Mouse (Mus musculus): ENCODE results near the gene Ammecr1. TPM values are rescaled to one million over a fixed set of nuclear protein-coding genes. Genes with fewer than 3 reads are reported as not detected.

Ammecr1 gene
- polyA plus RNA-seq, 1 experiment = 0.68 TPM

GRCm38 (mm10) chrX:142838841-142839240, 127.7 kb downstream of the Ammecr1 start:
- 85% methylated on average over 2 of the region's 2 CpGs for WGBS

DNA sequence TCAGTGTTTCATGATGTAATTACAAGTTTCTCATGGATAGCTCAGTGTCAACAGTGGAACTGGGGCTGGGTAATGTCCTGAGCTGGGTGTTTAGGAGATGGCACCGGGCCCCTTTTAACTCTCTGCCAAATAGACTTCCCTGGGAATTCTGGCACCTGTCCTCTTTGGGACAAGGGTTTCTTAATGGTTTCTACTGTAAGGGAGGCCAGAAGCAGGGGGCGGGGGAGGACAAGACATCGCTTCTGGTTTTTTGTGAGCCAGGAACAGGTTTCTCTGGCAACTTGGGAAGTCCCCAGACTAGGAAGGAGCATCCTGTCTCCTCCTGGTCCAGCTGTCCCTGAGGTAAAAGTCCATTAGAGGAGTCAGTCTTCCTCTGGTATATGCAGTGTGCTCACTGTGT, 129.2 kb downstream of the Ammecr1 start:
- 81% methylated on average over 3 of the region's 3 CpGs for WGBS
- Histone ChIP-seq H3K36me3 (ENCODE audit: control insufficient read depth, insufficient read depth, low read length) (peaks cover 6% of the 10 kb centered on the region), H3K27me3 (ENCODE audit: control insufficient read depth, insufficient read depth, low read length) (no peaks in the 10 kb centered on the region), H3K27ac (ENCODE audit: insufficient read depth, low read depth, low read length) (no peak overlapping the region), H3K4me1 (ENCODE audit: control insufficient read depth, insufficient read depth, insufficient read length, low read length) (no peaks in the 10 kb centered on the region), H3K4me3 (ENCODE audit: low read depth, low read length) (no peak overlapping the region)
- TF ChIP-seq POLR2A (IDR thresholded peaks at IDR 0.05; ENCODE audit: low read depth, low read length) (no peak), CTCF (IDR thresholded peaks at IDR 0.05; ENCODE audit: extremely low read depth, insufficient read length, insufficient replicate concordance, low read depth, low read length) (no peak)

More at GRCm38 (mm10) chrX:142838841-142839240, 127.7 kb downstream of the Ammecr1 start:
- Histone ChIP-seq H3K4me1 (ENCODE audit: control insufficient read depth, insufficient read depth, insufficient read length, low read length) (no peaks in the 10 kb centered on the region), H3K27me3 (ENCODE audit: control insufficient read depth, insufficient read depth, low read length) (no peaks in the 10 kb centered on the region), H3K4me3 (ENCODE audit: low read depth, low read length) (no peak overlapping the region), H3K27ac (ENCODE audit: insufficient read depth, low read depth, low read length) (no peak overlapping the region), H3K36me3 (ENCODE audit: control insufficient read depth, insufficient read depth, low read length) (peaks cover 8% of the 10 kb centered on the region)
- no peak for TF ChIP-seq POLR2A (IDR thresholded peaks at IDR 0.05; ENCODE audit: low read depth, low read length)
- TF ChIP-seq CTCF (IDR thresholded peaks at IDR 0.05; ENCODE audit: extremely low read depth, insufficient read length, insufficient replicate concordance, low read depth, low read length) = no peak

DNA sequence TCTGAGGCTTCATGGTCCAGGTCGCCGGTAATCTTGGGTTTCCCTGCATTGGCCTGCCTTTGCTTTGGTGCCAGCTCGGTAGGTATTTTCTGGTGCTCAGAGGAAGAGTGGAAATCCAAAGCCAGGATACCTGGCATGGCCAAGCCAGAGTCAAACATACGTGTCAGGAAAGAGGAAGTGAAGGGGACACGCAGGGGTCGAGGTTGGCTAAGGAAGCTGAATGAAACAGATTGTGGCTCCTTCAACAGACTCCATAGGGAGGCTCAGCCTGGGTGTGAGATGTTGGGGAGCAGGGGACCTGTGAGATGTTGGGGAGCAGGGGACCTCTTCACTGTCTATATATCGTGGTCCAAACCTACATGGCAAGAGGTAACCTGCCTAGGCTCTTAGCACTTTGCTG, 130.1 kb downstream of the Ammecr1 start:
- H3K27me3 ChIP-seq (ENCODE audit: control insufficient read depth, insufficient read depth, low read length) = no peaks in the 10 kb centered on the region
- TF ChIP-seq CTCF (IDR thresholded peaks at IDR 0.05; ENCODE audit: extremely low read depth, insufficient read length, insufficient replicate concordance, low read depth, low read length) = no peak
- TF ChIP-seq POLR2A (IDR thresholded peaks at IDR 0.05; ENCODE audit: low read depth, low read length) = no peak
- no peak overlapping the region for H3K27ac ChIP-seq (ENCODE audit: insufficient read depth, low read depth, low read length)
- peaks cover 6% of the 10 kb centered on the region for H3K36me3 ChIP-seq (ENCODE audit: control insufficient read depth, insufficient read depth, low read length)
- H3K4me1 ChIP-seq (ENCODE audit: control insufficient read depth, insufficient read depth, insufficient read length, low read length) = no peaks in the 10 kb centered on the region
- H3K4me3 ChIP-seq (ENCODE audit: low read depth, low read length) = no peak overlapping the region
- 88% methylated on average over 7 of the region's 7 CpGs for WGBS

GRCm38 (mm10) chrX:142834807-142835206, 131.7 kb downstream of the Ammecr1 start:
- WGBS = 86% methylated on average over 6 of the region's 6 CpGs

DNA sequence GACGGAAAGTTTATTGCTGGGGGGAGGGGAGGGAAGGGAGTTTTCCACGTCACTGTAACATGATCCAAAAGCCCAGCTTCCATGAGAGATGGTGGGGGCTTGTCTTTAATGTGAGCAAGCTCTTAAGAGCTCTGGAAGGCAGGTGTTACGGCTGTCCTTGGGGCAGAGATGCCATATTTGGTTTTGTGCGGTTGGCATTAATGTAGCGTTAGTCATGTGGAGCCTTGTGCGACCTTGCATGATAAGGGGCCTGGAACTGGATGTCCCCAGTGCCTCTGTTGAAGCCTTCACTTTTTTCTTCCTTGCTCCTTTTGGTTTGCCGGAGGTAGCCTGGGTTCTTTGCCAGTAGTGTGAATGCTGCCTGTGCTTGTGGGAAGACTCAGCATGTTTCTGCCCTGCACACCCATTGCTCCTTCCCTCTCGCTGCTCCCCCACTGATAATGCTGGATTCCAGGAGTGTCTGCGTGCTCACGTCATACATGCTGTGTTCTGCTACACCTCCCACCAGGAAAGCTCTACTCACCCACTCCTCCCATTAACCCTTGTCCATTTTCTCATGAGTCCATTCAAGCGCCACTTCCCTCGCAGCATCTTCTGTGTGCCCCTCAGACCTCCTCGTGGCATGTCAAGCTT, 133.2 kb downstream of the Ammecr1 start:
- TF ChIP-seq CTCF (IDR thresholded peaks at IDR 0.05; ENCODE audit: extremely low read depth, insufficient read length, insufficient replicate concordance, low read depth, low read length) (no peak), POLR2A (IDR thresholded peaks at IDR 0.05; ENCODE audit: low read depth, low read length) (no peak)
- 88% methylated on average over 13 of the region's 13 CpGs for WGBS
- no peaks in the 10 kb centered on the region for H3K27me3 ChIP-seq (ENCODE audit: control insufficient read depth, insufficient read depth, low read length)
- H3K4me1 ChIP-seq (ENCODE audit: control insufficient read depth, insufficient read depth, insufficient read length, low read length) = no peaks in the 10 kb centered on the region
- no peak overlapping the region for H3K4me3 ChIP-seq (ENCODE audit: low read depth, low read length)
- H3K36me3 ChIP-seq (ENCODE audit: control insufficient read depth, insufficient read depth, low read length) = peaks cover 6% of the 10 kb centered on the region
- H3K27ac ChIP-seq (ENCODE audit: insufficient read depth, low read depth, low read length) = no peak overlapping the region

More at GRCm38 (mm10) chrX:142834807-142835206, 131.7 kb downstream of the Ammecr1 start:
- H3K4me1 ChIP-seq (ENCODE audit: control insufficient read depth, insufficient read depth, insufficient read length, low read length) = no peaks in the 10 kb centered on the region
- H3K4me3 ChIP-seq (ENCODE audit: low read depth, low read length) = no peak overlapping the region
- H3K27ac ChIP-seq (ENCODE audit: insufficient read depth, low read depth, low read length) = no peak overlapping the region
- TF ChIP-seq POLR2A (IDR thresholded peaks at IDR 0.05; ENCODE audit: low read depth, low read length) (no peak), CTCF (IDR thresholded peaks at IDR 0.05; ENCODE audit: extremely low read depth, insufficient read length, insufficient replicate concordance, low read depth, low read length) (no peak)
- peaks cover 6% of the 10 kb centered on the region for H3K36me3 ChIP-seq (ENCODE audit: control insufficient read depth, insufficient read depth, low read length)
- H3K27me3 ChIP-seq (ENCODE audit: control insufficient read depth, insufficient read depth, low read length) = no peaks in the 10 kb centered on the region

DNA sequence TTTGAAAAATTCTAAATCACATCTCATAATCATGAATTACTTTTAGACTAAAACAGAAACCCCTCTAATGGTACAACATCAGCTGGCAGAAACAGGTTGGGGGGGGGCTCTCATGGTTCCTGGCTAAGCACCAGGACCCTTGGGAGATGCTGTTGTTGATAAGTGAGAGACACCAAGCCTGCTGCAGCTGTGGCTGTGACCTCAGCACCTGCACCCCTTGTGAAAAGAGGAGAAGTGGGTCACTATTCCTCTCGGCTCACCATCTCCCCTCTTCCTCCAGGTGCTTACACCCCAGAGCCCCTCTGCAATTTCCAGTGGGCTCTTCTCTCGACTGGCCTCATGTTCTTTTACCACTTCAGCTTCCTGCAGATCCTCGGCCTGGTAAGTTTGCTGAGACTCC, 134.3 kb downstream of the Ammecr1 start:
- H3K36me3 ChIP-seq (ENCODE audit: control insufficient read depth, insufficient read depth, low read length) = peaks cover 6% of the 10 kb centered on the region
- no peaks in the 10 kb centered on the region for H3K27me3 ChIP-seq (ENCODE audit: control insufficient read depth, insufficient read depth, low read length)
- no peak overlapping the region for H3K27ac ChIP-seq (ENCODE audit: insufficient read depth, low read depth, low read length)
- no peaks in the 10 kb centered on the region for H3K4me1 ChIP-seq (ENCODE audit: control insufficient read depth, insufficient read depth, insufficient read length, low read length)
- no peak overlapping the region for H3K4me3 ChIP-seq (ENCODE audit: low read depth, low read length)
- WGBS = 75% methylated on average over 3 of the region's 3 CpGs
- no peak for TF ChIP-seq POLR2A (IDR thresholded peaks at IDR 0.05; ENCODE audit: low read depth, low read length)

GRCm38 (mm10) chrX:142830572-142830971, 136.0 kb downstream of the Ammecr1 start:
- TF ChIP-seq POLR2A (IDR thresholded peaks at IDR 0.05; ENCODE audit: low read depth, low read length) (no peak), CTCF (IDR thresholded peaks at IDR 0.05; ENCODE audit: extremely low read depth, insufficient read length, insufficient replicate concordance, low read depth, low read length) (no peak)
- no peaks in the 10 kb centered on the region for H3K4me1 ChIP-seq (ENCODE audit: control insufficient read depth, insufficient read depth, insufficient read length, low read length)
- no peaks in the 10 kb centered on the region for H3K27me3 ChIP-seq (ENCODE audit: control insufficient read depth, insufficient read depth, low read length)
- no peak overlapping the region for H3K27ac ChIP-seq (ENCODE audit: insufficient read depth, low read depth, low read length)
- H3K4me3 ChIP-seq (ENCODE audit: low read depth, low read length) = no peak overlapping the region
- 93% methylated on average over 6 of the region's 6 CpGs for WGBS
- H3K36me3 ChIP-seq (ENCODE audit: control insufficient read depth, insufficient read depth, low read length) = peaks cover 5% of the 10 kb centered on the region
